Mouse (Mus musculus) right cerebral cortex, adult 18-20 months (tissue): ENCODE results near the gene Ccdc182.
A peak's percentile ranks its signal among the peaks of the same experiment; 100 is the strongest.

Experiments used
- DNase-seq: peaks from one replicate; pipeline ENCODE4 v3.0.0; 2022; ENCODE audit warnings: mixed read lengths

The Ccdc182 gene

DNA sequence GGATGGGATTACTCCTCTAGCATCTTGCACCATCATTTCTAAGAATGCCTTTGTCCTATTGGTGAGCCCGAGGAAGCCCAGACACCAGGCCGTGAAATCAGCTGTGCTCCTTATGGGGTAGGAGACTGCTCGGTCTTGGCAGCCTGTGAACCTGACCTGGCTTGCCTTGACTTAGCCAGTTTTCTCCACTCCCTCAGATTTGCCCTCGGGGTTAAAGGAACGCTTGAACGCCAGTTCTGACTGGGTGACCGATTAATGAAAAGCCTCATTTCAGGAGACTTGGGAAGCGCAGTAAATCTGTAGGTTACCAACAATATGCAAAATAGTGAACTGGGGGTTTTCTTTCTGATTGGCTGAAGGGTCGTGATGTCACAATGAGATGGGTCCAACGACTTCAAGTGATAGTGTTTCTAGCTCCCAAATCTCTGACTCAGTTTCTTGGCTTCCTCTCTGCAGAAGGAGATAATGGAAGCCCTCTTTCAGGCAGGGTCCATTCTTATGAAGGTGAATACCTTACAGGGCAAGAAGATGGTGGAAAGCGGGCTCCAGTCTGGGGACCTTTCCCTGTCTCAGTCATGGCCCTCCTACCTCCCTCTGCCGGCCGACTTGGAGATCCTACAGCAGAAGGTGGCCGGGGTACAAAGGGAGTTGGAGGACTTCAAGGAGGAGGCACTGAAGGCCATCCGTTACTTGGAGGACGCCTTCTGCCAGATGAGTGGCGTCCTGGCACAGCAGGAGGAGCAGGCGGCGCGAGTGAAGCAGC, at the start of gene Ccdc182:
TSS of gene Ccdc182 (plus strand) at position 428 of the 763 bp plus-strand sequence.
- no peak for DNase-seq

DNA sequence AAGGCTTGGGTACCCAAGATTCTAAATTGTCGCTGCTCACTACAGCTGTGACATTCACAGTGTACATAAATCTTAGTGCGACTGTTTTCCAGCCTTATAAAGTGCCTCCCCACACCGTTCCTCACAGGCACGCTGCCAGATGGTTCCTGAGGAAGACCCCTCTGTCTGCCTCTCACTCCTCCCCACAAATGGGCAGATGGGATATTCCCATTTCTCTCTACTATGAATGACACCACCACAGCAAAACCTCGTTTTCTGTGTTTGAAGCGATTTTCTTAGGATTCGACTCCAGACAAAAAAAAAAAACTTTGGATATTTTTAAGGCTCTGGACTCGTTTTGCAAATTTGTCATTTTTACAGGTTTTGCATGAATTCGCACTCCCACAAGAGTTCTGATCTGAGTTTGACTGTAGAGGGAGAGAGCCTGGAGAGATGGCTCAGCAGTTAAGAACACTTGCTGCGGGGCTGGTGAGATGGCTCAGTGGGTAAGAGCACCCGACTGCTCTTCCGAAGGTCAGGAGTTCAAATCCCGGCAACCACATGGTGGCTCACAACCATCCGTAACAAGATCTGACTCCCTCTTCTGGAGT, 48.2 kb upstream of the Ccdc182 start:
- DNase-seq = peak; percentile 64

DNA sequence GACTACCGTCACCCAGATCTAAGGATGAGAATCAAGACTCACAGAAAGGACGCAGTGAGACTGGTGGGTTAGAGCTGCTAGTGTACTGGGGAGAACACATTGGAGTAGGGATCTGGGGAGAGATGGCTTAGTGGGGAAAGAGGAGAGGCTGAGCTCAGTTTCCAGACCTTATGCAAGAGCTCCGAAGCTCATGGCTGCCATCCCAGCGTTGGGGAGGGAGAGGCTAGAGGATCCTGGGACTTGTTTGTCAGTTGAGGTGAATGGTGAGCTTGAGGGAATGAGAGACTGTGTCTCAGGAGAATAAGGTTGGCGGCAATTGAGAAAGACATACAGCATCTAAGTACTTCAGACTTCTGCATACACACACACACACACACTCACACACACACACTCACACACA, 45.2 kb upstream of the Ccdc182 start:
- DNase-seq = no peak

DNA sequence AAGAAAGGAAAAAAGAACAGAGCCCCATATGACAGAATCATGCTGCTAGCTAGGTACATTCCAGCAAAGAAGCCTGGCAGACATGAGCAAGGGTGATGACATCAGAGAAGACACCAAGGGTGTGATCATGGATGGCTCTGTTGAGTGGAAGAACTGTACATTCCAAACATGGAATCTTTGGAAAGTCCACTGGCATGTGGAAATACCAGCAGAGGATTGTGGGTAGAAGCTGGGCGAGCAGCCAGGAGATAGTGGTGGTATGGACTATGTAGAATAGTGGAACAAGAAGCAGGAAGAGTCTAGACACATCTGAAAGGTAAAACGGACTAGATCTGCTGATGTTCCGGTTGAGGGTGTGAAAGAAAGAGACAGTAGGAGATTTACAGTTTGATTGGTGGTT, 43.3 kb upstream of the Ccdc182 start:
- no peak for DNase-seq

DNA sequence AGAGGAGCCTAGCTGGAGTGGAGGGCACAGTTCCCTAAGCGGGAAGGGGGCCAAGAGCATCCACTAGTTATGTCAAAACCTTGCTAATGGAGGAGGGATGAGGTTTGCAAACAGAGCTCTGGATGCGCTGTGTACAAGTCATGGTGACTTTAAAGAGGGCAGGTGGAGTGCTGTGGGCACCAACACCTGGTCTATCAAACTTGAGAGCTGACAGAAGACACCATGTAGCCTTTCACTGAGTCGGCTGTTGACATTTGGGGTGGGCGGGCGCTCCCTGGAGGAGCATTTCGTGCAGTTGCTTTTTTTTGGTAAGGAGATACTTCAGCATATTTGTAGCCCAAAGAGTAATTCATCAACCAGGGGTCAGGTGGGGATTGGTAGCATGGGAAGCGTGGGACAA, 42.6 kb upstream of the Ccdc182 start:
- no peak for DNase-seq

DNA sequence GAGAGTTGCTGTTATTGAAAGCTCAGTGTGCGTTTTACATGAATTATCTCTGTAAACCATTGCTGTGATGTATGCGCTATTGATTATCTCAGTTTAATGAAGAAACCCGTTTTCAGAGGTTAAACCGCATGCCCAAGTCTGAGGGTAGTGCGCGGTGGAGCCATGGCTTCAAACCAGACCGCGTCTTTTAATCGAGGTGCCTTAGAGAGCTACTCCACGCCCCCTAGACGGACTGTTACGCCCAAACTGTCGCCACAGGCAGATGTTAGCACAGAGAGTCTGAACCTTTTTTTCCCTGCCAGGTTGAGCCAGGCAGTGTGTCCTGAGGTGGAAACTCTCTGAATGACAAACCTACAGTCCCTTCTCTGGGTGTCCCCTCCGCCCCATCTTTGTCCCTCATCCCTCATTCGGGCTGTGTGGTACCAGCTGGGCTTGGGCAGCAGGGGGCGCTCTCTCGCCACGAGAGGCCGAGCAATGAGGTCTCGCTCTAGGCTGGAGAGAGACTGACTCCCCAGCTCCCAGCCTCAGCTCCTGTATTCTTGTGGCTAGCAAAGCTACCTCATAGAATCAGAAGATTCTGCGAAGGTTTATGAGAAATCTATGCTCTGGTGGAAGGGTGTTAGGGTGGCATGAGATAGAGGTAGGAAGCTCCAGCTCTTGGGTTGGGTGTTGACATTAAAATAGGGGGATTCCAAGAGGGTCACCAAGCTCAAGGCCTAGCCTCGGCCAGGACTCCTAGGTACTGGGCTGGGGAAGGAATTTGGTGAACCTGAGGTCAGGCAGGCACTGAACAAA, 41.7 kb upstream of the Ccdc182 start:
- peak; percentile 70 for DNase-seq

DNA sequence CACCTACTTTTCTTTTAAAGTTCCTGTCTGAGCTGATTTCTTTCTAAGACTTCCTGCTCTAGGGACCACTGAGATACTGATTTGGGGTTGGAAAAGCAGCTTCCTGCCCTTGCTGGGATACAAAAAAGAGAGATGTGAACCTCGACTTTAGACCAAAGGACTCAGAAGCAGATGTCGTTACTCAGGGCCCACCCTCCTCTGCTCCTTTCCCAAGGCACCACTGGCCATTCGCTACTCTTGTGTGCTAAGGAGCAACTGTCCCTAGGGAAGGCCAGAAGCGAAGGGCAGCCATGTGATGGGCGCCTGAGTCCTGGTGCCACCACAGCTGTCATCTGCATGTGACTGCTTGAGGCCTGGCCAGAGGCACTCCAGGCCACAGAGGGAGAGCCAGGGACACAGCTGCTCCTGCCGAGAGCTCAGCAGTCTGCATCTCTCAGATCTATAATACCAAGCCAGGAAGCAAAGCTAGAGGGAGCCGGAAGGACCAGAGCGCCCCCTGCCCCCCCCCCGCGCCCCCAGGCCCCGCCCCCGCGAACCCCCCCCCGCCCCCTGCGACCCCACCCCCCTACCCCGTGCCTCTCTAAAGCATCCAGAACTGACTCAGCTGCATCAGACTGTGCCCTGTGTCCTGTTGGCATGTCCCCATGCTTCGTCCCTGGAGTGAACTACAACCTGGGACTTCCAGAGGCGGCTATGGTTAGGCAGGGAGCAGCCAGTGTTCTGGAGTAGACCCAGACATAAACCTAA, 40.9 kb upstream of the Ccdc182 start:
- DNase-seq = peak; percentile 29

DNA sequence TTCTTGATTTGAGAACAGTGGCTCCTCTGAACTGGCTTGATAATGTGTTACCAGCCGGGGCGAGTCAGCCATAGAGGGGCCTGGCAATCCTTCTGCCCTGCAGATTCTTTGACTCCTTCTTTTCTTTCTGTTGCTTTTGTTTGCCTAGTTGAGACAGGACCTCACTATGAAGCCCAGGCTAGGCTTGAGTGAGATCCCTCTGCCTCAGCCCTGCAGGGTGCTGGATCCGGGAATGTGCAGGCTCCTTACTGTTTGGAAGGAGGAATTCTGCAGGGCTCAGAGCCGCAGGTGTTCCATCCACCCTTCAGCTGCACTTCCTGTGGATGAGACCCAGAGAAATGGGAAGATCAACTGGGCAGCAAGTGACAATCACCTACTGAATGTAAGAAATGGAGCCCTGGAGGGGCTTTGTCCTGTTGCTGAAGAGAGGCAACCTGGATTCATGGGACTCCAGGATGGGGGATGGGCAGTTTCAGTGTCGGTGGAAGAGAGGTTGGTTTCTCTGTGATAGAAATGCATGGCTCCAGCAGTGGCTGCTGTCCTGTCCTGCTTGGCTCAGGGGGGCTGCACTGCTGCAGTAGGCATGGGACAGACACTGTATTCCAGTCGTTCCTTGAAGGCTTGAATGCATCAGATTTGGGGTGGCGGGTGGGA, 40.2 kb upstream of the Ccdc182 start:
- no peak for DNase-seq

DNA sequence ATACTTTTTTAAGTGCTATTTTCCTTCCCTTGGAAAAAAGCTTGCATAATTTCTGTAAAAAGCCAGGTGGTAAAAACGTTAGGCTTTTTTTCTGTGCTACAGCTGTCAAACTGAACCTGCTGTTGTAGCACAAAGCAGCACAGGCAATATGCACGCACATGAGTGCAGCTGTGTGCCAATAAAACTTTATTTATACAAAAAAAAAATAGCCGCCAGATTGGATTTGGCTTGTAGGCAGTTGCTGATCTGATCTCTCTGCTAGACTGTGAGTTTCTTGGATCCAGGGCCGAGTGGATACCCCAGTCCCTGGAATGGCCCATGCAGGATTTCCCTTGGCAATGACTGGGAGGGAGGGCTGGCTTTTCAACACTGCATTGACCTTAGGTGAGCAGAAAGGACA, 36.2 kb upstream of the Ccdc182 start:
- no peak for DNase-seq

DNA sequence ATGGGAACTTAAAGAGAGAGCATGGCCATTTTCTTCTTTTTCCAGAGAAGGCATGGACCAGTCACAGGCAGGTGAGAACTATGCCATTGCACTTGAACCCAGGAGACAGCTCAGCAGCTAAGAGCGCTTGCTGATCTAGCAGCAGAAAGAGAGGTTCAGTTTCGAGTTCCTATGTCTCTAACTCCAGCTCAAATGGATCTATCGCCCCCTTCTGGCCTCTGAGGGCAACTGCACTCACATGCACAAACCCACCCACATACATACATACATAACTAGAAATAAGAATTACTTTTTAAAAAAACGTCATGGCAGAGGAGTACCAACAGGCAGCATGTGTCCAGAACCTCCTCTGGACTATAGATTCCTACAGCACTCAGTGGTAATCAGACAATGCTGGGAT, 35.6 kb upstream of the Ccdc182 start:
- no peak for DNase-seq

DNA sequence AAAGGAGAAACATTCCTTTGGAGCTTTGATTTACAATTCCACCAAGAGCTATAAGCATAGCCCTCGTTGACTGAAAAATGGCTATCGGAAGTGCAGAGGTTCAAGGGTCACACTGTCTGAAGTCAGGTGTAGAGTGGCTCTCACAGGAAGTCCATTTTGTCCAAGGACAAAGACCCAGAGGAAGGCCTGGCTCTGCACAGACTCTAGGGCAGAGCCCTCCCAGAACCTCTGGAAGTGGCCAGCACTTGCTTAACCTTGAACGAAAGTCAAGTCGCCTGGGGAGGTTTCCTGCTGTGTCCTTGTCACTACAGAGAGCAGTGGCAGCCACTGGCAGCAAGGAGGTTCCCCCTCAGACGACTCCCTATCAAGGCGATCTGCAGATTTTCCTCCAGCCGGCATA, 33.4 kb upstream of the Ccdc182 start:
- DNase-seq = no peak

DNA sequence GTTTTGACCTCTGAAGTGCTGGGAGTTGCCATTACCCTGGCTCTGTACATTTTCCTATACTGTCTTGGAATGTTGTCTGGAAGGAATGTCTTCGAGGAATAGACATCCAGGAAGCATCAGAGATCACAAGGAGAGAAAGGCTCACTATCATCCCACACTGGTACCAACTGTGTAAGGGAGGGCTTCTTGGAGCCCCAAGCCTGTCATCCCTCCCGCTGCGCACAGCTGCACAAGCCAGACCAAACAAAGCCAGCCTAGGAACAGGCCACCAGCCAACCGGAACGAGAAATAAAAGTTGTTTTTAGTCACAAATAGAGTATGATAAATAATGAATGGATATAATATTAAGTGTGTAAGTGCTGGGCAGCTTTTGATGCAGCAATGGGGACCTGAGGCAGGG, 29.0 kb upstream of the Ccdc182 start:
- no peak for DNase-seq

DNA sequence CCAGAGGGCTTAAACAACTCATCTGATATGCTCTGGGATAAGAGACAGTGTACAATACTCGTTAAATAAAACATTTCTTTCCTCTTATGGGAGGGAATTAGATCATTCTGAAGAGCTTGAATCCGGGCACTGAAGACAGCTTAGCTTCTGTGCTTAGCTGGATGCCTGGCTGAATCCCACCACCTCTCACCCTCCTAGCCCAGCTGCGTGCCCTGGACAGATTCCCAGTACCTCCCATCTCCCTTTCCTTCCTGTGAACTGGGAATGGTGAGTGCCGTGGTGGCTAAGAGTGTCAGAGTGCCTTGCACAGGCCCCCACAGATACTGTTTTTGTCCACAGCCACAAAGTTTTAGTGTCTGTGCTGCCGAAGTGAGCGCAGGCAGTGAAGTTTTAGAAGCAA, 27.5 kb upstream of the Ccdc182 start:
- no peak for DNase-seq

DNA sequence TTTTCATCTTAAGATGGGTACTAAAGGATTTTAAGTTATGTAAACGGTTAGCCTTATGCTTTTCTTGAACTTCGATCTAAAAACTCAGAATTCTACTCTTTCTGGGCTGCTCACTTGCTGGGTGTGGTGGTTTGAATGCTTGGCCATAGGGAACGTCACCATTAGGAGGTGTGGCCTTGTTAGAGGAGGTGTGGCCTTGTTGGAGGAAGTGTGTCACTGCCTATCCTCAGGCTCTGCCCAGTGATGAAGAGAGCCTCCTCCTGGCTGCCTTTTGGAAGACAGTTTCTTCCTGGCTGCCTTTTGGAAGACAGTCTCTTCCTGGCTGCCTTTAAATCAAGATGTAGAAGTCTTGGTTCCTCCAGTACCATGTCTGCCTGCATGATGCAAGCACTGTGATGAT, 22.0 kb upstream of the Ccdc182 start:
- DNase-seq = no peak

DNA sequence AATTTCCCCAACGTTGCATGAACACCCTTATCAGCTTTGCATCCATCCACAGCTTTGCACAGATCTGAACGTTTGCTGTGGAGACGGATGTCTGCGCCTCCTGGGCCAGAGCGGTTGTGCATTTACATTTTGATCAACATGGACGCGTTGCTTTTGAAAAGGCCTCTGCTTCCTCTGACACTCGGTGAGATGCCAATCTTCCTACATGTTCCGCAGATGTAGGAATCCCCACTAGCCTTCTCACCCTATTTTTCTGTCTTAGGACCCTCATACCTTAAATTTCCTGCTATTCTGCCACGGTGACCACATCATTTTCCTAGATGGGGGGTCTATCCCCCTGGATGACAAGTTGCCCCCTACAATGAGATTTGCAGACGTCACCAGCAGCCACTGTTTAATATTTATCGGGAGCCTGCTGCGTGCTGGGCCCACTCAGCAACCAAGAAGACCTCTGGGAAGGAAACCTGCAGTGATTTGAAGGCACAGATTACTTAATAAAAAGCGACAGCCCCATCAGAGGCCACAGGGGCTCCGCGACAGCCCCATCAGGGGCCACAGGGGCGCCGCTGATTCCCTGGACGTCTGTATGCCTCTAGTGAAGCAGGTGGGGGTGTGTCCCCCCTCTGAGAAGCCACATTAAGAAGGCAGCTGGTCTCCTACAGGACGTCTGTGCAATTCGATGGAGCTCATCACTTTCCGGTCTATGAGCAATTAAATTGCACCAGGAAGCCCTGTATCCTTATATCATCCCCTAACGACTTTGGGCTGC, 19.6 kb upstream of the Ccdc182 start:
- no peak for DNase-seq

DNA sequence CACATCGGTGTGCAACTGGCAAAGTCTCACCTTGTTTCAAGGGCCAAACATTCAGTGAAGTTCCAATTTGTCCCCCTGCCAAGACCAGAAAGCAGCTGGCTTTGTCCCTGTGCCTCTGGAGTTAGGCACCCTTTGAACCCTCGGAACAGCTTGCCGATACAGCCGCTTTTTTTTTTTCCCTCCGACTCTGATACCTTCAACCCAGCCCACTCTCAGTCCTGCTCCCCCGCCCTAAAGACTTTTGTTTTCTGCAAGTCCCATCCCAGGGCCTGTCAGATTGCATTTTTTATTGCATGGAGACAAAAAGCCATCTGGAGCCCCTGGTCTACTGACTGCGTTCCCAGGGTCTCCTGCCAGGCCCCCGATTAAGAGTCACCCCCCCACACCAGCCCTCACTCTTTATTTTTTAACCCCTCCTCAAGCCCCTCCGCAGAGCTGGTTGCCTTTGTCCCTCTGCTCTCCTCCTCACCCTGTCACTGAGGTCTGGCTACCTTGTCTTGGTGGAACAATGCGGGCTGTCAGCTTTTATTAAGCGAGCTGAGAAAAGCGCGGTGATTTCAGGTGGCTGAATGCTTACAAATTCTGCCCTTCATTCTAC, 18.9 kb upstream of the Ccdc182 start:
- DNase-seq = no peak

DNA sequence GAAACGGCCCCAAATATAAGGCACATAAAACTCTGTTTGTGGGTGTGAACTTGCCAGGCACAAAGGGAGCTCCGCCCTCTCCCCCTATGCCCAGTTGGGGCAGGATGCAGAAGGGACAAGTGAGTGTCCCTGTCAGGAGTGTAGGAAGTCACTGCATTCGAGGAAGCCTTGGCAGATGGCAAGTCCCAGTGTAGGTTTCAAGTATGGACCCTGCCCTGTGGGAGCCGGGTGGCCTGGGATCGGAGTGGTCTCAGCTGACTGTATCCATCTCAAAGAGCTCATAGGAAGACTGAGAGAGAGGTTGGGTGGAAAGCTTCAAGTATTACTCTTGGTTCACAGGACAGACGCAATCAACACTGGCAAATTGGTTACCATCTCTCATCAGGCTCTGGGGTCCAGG, 17.9 kb upstream of the Ccdc182 start:
- no peak for DNase-seq

DNA sequence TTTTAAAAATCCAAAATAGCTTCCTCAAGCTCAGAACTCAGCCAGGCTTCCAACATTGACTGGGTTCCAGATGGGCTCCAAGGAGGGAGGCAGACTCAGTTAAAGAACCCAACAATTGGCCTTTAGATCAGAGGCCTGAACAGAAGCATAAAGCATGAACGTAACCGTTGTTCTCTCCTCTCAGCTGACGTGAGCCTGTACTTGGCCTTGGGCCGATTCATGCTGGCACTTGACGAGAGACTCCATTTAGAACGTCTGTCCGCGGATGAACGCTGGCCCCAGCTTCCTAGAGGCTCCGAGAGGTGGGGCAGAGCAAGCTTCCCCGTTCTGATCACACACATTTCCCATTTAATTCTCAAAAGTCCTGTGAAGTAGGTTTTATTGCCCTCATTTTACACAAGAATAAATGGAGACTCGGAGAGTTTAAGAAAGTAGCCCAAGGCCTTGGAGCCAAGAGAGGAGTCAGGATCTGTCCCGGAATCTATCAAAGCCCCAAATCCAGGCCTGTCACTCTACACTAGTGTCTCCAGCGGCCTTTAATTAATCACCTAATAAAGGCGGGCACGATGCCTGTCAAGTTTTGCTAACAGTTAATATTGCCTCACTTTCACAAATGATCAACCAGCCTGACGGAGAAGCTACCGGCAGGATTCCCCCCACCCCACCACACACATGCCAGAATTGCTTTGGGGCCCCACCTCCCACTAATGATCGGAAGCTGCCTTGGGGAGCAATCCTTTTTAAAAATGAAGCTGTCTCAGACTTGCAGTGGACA, 17.1 kb upstream of the Ccdc182 start:
- peak; percentile 63 for DNase-seq

DNA sequence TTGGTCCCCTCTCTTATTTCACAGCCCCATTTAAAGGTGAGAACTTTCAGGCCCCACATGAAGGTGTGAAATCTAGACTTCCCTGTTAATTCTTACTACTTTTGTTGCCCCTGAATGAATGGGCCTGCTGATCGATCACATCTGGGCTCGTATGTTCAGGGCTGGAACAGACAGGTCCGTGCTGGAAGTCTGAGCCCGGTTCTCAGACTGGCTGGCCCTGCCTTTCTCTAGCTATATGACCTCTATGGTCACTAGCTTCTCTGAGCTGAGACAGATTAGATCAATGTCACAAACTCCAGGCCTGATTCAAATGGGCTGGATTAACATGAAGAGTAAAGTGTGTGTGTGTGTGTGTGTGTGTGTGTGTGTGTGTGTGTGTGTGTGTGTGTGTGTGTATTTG, 14.9 kb upstream of the Ccdc182 start:
- DNase-seq = no peak

DNA sequence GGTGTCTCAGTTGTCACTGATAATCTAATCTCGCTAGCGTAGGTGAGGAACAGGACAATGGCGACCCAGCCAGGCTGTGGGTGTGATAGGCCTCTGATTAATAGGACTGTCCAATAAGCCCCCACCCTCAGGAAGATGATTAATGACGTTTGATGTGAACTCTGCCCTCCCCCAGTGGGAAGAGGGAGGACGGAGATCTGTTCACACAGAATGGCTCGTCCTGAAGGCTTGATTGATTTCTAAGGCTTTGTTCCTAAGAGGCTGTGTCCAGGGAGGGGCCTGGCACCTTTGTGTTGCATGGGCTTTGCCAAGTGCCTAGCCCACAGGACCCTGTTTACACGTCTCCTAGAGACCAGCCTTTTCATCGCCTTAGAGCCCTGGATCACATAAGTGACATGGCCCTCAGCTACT, 13.4 kb upstream of the Ccdc182 start:
- DNase-seq = no peak
